Mouse (Mus musculus): Measurements from ENCODE around the gene Zfp697. TPM values are rescaled to one million over a fixed set of nuclear protein-coding genes. Genes with fewer than 3 reads are reported as not detected.
"Not testable (repeated sequence)": the region's sequence is repeated elsewhere in the genome, so short reads cannot be mapped to it uniquely, and the experiment has no call there.

Zfp697 gene
- total and polyA plus RNA-seq, 2 experiments from 2014 or later = 18.1 to 39.5 TPM

DNA sequence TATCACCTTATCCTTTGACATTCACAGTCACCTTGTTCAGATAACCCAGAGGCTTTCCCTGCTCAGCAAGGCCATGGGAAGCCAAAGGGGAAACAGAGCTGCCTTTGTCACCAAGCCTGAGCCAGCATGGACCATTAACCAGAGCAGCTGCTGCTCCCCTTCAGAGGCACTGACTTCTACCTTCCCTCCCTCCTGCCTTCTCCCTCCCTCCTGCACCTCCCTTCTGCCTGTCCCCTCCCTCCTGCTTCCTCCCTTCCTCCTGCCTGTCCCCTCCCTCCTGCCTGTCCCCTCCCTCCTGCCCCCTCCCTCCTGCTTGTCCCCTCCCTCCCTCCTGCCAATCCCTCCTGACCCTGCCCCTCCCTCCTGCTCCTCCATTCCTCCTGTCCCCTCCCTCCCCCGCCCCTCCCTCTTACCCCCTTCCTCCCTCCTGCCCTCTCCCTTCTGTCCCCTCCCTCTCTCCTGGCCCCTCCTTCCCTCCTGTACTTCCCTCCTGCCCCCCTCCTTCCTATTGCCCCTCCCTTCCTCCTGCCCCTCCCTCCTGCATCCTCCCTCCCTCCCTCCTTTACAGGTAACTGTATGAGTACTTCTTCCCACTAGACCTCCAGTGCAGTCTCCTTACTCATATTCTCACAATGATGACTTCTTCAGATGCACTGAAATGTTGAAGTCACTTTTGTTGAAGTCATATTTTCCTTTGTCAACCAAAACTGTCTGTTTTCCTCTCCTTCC, 52.0 kb downstream of the Zfp697 start:
- Histone ChIP-seq H3K27ac (ENCODE audit: low read depth, low read length) (no peak overlapping the region), H3K9me3 (ENCODE audit: low read length) (no peaks in the 10 kb centered on the region), H3K4me1 (ENCODE audit: insufficient read depth, low read length) (no peaks in the 10 kb centered on the region), H3K4me3 (ENCODE audit: low read depth, low read length) (no peak overlapping the region), H3K27me3 (ENCODE audit: insufficient read depth, low read length) (no peaks in the 10 kb centered on the region), H3K9ac (replicated peaks; ENCODE audit: low read length, poor library complexity, severe bottlenecking) (no peak overlapping the region), H3K4me2 (ENCODE audit: low read depth, low read length, poor library complexity, severe bottlenecking) (no peak overlapping the region), H3K36me3 (ENCODE audit: insufficient read depth, low read length) (no peaks in the 10 kb centered on the region)
- DNase-seq (ENCODE audit: low spot score) (no peak), ATAC-seq (ENCODE audit: low FRiP score) (no peak)
- TF ChIP-seq CTCF (IDR thresholded peaks at IDR 0.05) = no peak
- no CpG with 5 or more reads among the region's 1 CpGs for WGBS

DNA sequence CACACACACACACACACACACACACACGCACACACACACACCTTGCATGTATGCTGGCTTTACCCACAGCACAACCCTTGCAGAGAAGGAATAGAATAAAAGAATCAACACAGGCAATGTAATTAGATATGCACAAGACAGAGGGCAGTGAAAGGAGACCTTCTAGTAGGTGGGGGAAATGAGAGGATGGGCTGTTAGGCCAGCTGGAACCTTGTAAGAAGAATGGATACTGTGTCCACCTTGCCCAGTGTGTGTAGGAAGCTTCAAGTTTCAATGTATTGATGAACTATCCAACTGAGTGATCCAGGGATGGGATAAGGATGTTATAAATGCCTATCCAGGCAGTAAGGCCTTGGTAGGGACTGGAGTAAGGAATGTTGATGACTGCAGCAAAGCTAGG, 52.8 kb downstream of the Zfp697 start:
- Histone ChIP-seq H3K9ac (replicated peaks; ENCODE audit: low read length, poor library complexity, severe bottlenecking) (no peak overlapping the region), H3K9me3 (ENCODE audit: low read length) (no peaks in the 10 kb centered on the region), H3K36me3 (ENCODE audit: insufficient read depth, low read length) (no peaks in the 10 kb centered on the region), H3K27ac (ENCODE audit: low read depth, low read length) (no peak overlapping the region), H3K27me3 (ENCODE audit: insufficient read depth, low read length) (no peaks in the 10 kb centered on the region), H3K4me2 (ENCODE audit: low read depth, low read length, poor library complexity, severe bottlenecking) (no peak overlapping the region), H3K4me1 (ENCODE audit: insufficient read depth, low read length) (no peaks in the 10 kb centered on the region), H3K4me3 (ENCODE audit: low read depth, low read length) (no peak overlapping the region)
- DNase-seq (ENCODE audit: low spot score) (no peak), ATAC-seq (ENCODE audit: low FRiP score) (no peak)
- no peak for TF ChIP-seq CTCF (IDR thresholded peaks at IDR 0.05)
- WGBS = 100% methylated on average over 1 of the region's 1 CpGs

DNA sequence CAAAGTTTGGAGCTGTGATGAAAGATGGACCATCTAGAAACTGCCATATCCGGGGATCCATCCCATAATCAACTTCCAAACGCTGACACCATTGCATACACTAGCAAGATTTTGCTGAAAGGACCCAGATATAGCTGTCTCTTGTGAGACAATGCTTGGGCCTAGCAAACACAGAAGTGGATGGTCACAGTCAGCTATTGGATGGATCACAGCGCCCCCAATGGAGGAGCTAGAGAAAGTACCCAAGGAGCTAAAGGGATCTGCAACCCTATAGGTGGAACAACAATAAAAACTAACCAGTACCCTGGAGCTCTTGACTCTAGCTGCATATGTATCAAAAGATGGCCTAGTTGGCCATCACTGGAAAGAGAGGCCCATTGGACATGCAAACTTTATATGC, 60.0 kb downstream of the Zfp697 start:
- not testable (repeated sequence) for H3K9ac ChIP-seq (replicated peaks; ENCODE audit: low read length, poor library complexity, severe bottlenecking); ATAC-seq (ENCODE audit: low FRiP score); H3K27me3 ChIP-seq (ENCODE audit: insufficient read depth, low read length); H3K9me3 ChIP-seq (ENCODE audit: low read length); H3K4me3 ChIP-seq (ENCODE audit: low read depth, low read length); DNase-seq (ENCODE audit: low spot score); H3K27ac ChIP-seq (ENCODE audit: low read depth, low read length); H3K4me1 ChIP-seq (ENCODE audit: insufficient read depth, low read length); H3K4me2 ChIP-seq (ENCODE audit: low read depth, low read length, poor library complexity, severe bottlenecking); H3K36me3 ChIP-seq (ENCODE audit: insufficient read depth, low read length)
- WGBS = 51% methylated on average over 3 of the region's 3 CpGs

DNA sequence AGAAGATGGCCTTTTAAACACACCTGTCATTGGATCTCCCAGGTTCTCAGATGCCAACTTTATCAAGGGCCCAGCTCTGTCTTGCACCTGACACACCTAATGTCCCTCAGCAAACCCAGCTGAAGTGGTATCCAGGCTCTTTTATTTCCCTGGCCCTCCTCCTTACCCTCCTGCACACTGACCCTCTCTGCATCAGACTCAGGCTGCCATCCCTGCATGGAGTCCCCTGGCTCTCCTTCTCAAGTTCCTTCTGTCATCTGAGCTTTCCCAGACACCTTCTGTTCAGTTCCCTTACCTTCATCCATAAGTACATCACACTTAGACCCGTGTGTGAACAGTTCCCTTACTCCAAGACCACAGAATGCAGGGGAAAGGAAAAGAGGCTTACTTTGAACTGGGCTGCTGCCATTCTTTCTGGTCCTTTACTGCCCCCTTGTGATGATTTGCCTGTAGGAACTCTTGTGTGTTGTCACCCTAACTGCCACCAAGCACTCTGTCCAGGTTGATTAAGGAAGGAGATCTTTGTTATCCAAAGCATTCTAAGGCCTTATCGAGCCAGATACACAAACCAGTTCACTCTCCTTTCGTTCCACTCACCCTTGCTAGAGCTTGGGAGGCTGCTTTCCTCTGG, 61.0 kb downstream of the Zfp697 start:
- peak; percentile 47; the same call in 1 of the 2 replicates for ATAC-seq (ENCODE audit: low FRiP score)
- not testable (repeated sequence) for H3K9ac ChIP-seq (replicated peaks; ENCODE audit: low read length, poor library complexity, severe bottlenecking); H3K4me3 ChIP-seq (ENCODE audit: low read depth, low read length); H3K4me2 ChIP-seq (ENCODE audit: low read depth, low read length, poor library complexity, severe bottlenecking); H3K9me3 ChIP-seq (ENCODE audit: low read length); H3K27me3 ChIP-seq (ENCODE audit: insufficient read depth, low read length); H3K36me3 ChIP-seq (ENCODE audit: insufficient read depth, low read length); H3K27ac ChIP-seq (ENCODE audit: low read depth, low read length); DNase-seq (ENCODE audit: low spot score); H3K4me1 ChIP-seq (ENCODE audit: insufficient read depth, low read length)
- WGBS = 9% methylated on average over 3 of the region's 3 CpGs
- TF ChIP-seq CTCF (IDR thresholded peaks at IDR 0.05) = peak; percentile 54

DNA sequence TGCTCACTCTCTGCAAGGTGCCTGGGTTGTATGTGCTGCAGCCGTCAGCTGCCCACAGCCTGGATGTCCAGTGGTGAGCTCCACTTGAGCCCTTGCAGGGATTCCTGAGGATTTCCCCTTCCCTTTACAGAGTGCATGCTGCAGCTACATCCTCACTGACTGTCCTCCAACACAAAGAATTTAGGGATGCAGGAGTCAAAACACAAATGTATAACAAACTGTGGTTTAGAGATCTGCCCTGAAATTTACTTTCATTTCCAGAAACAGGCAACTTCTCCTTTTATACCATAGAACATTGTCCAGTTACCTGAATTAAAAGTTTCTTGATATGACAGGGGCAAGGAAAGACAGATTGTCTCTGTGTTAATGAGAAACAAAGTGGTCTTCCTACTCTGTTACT, 61.7 kb downstream of the Zfp697 start:
- not testable (repeated sequence) for H3K9me3 ChIP-seq (ENCODE audit: low read length); H3K27me3 ChIP-seq (ENCODE audit: insufficient read depth, low read length); H3K4me1 ChIP-seq (ENCODE audit: insufficient read depth, low read length); H3K9ac ChIP-seq (replicated peaks; ENCODE audit: low read length, poor library complexity, severe bottlenecking); H3K36me3 ChIP-seq (ENCODE audit: insufficient read depth, low read length); H3K4me2 ChIP-seq (ENCODE audit: low read depth, low read length, poor library complexity, severe bottlenecking); H3K4me3 ChIP-seq (ENCODE audit: low read depth, low read length); ATAC-seq (ENCODE audit: low FRiP score); H3K27ac ChIP-seq (ENCODE audit: low read depth, low read length); DNase-seq (ENCODE audit: low spot score)
- WGBS = 80% methylated on average over 1 of the region's 1 CpGs

DNA sequence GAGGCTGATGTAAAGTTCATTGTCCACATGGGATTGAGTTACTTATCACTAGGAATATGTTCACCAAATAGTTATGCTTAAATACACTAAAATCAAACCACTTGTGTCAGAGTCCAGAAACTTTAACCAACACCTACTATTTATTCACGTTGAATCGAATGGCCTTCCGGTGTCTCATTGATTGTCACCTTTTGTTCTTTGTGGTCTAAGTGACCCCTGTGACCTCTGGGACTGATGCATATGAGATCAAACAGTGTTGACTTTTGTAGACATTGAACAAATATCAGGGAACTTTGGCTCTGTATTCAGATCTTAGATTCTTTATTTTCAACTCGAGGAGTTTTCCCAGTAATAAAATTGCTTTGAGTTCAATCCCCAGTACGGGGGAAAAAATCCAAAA, 71.5 kb downstream of the Zfp697 start:
- not testable (repeated sequence) for H3K27ac ChIP-seq (ENCODE audit: low read depth, low read length); H3K4me1 ChIP-seq (ENCODE audit: insufficient read depth, low read length); DNase-seq (ENCODE audit: low spot score); H3K27me3 ChIP-seq (ENCODE audit: insufficient read depth, low read length); H3K9me3 ChIP-seq (ENCODE audit: low read length); H3K9ac ChIP-seq (replicated peaks; ENCODE audit: low read length, poor library complexity, severe bottlenecking); H3K36me3 ChIP-seq (ENCODE audit: insufficient read depth, low read length); H3K4me2 ChIP-seq (ENCODE audit: low read depth, low read length, poor library complexity, severe bottlenecking); ATAC-seq (ENCODE audit: low FRiP score); H3K4me3 ChIP-seq (ENCODE audit: low read depth, low read length)
- WGBS = 67% methylated on average over 5 of the region's 5 CpGs

DNA sequence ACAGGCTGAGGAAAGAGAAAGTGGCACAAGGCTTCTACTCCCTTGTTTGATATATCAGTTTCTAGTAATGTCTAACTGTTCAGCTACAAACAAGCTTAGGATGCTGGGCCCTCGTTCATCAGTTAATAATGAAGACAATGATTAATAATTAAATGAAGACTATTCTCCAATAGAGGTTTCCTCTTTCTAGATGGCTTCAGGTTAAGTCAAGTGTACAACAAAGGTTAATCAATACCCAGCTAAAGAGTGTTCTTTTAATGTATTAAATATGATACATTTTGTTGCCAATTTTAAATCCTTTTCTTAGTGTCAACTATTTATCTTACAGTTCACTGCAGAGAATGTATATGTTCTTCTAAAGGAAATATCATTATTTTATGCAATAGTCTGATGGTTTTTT, 74.8 kb downstream of the Zfp697 start, which contains the start of gene Gm4450:
Gene Gm4450, minus strand, starts transcription at position 101 of the 400 bp plus-strand sequence.
- not testable (repeated sequence) for H3K4me3 ChIP-seq (ENCODE audit: low read depth, low read length); H3K27me3 ChIP-seq (ENCODE audit: insufficient read depth, low read length); H3K27ac ChIP-seq (ENCODE audit: low read depth, low read length); H3K9ac ChIP-seq (replicated peaks; ENCODE audit: low read length, poor library complexity, severe bottlenecking); H3K9me3 ChIP-seq (ENCODE audit: low read length); H3K4me1 ChIP-seq (ENCODE audit: insufficient read depth, low read length); H3K36me3 ChIP-seq (ENCODE audit: insufficient read depth, low read length); ATAC-seq (ENCODE audit: low FRiP score); H3K4me2 ChIP-seq (ENCODE audit: low read depth, low read length, poor library complexity, severe bottlenecking); DNase-seq (ENCODE audit: low spot score)
- no CpG with 5 or more reads among the region's 1 CpGs for whole genome bisulfite sequencing

DNA sequence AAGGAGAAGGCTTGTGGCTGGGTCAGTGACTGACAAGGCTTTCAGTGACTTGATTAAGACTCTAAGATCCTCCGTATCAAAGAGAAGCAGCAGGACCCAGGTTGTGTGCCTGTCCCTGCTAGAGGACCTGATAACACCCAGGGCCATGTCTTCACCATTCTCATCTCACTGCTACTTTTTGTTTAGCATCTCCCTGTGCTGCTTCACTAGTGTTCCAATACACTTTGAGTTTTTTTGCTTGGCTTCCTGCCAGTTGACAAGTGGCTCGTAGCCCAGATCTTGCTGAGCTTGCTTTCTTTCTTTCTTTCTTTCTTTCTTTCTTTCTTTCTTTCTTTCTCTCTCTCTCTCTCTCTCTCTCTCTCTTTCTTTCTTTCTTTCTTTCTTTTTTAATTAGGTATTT, 87.1 kb downstream of the Zfp697 start:
- not testable (repeated sequence) for H3K9ac ChIP-seq (replicated peaks; ENCODE audit: low read length, poor library complexity, severe bottlenecking); H3K4me2 ChIP-seq (ENCODE audit: low read depth, low read length, poor library complexity, severe bottlenecking); H3K9me3 ChIP-seq (ENCODE audit: low read length); H3K4me3 ChIP-seq (ENCODE audit: low read depth, low read length); H3K27ac ChIP-seq (ENCODE audit: low read depth, low read length); H3K4me1 ChIP-seq (ENCODE audit: insufficient read depth, low read length); H3K27me3 ChIP-seq (ENCODE audit: insufficient read depth, low read length); DNase-seq (ENCODE audit: low spot score); ATAC-seq (ENCODE audit: low FRiP score); H3K36me3 ChIP-seq (ENCODE audit: insufficient read depth, low read length)
- WGBS = 25% methylated on average over 1 of the region's 2 CpGs

DNA sequence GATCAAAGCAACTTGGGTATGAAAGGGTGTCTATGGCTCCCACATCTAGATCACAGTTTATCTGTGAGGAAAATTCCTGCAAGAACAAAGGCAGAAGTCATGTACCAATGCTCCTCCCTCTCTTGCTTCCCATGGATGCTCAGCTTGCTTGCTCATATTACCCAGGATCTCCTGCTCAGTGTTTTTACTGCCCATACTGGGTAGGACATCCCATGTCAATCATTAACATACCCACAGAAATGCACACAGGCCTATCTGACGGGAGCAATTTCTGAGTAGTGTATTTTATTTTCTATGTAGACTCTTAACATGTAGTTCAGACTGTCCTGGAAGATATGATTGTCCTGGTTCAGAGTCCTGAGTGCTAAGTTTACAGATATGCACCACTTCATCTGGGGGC, 88.8 kb downstream of the Zfp697 start:
- not testable (repeated sequence) for DNase-seq (ENCODE audit: low spot score); H3K36me3 ChIP-seq (ENCODE audit: insufficient read depth, low read length); H3K4me1 ChIP-seq (ENCODE audit: insufficient read depth, low read length); H3K4me2 ChIP-seq (ENCODE audit: low read depth, low read length, poor library complexity, severe bottlenecking); ATAC-seq (ENCODE audit: low FRiP score); H3K9me3 ChIP-seq (ENCODE audit: low read length); H3K9ac ChIP-seq (replicated peaks; ENCODE audit: low read length, poor library complexity, severe bottlenecking); H3K4me3 ChIP-seq (ENCODE audit: low read depth, low read length); H3K27ac ChIP-seq (ENCODE audit: low read depth, low read length); H3K27me3 ChIP-seq (ENCODE audit: insufficient read depth, low read length)
- no CpG with 5 or more reads among the region's 1 CpGs for WGBS
